Mouse (Mus musculus): Measurements from ENCODE around the gene Grhpr.
"Not testable (repeated sequence)": the region's sequence is repeated elsewhere in the genome, so short reads cannot be mapped to it uniquely, and the experiment has no call there.

Gene Grhpr

DNA sequence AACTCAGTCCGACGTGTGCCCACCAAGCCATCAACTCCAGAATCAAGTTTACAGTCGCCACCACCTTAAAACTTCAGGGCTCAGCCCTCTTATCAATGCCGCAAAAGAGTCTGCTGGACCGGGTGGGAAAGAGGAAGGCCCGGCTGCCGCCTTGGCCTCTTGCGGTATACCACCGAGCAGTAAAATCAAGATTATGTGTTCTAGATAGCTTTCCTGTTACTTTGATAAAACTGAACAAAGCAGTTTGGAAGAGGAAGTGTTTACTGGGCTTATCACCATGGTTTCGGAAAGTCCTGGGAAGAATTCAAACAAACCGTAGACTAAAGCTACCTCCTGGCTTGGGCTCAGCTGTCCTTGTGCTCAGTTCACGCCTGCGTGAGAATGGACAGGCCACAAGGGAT, 31.8 kb downstream of the Grhpr start:
- DNase-seq (ENCODE audit: low read depth in 1 of 2, low spot score in 2 of 2), result peak in 1 of 2 experiments; percentile 12

DNA sequence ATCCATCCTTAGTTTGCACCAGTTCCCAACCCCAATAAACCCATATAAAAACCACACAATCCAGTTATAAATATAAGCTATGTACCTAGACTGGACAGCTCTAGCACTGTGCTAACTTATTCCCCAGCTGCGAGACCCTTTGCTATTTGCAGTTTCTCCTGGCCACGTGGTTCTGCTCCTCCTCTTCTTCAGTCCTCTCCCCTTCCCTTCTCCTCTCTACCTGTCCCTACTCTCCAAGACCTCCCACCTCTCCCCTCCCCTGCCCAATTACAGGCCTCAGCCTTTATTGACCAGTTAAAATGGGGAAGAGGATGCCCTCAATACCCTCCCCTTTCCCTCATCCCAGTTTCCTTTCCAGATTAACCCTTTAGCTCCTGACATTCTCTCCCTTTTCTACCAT, 32.3 kb downstream of the Grhpr start:
- DNase-seq (ENCODE audit: low read depth in 1 of 2, low spot score in 2 of 2), result no peak

DNA sequence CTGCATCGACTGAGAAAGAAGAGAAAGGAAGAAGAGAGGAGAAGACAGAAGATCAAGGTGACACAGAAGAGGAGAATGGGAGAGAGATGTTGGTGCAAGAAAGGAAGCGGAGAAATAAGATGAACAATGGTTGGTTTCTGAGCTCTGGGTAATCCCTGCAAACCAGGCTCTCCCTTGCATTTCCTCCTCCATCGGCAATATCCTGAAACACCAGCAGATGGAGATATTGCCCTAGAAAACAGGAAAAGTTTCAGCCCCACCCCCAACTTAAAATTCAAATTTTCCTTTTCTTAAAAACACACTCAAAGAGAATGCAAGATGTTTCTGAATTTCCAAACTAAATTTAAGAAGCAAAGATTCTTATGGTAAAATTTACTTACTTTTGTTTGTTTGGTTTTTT, 34.4 kb downstream of the Grhpr start:
- DNase-seq (ENCODE audit: low read depth in 1 of 2, low spot score in 2 of 2), result peak in 1 of 2 experiments; percentile 34

DNA sequence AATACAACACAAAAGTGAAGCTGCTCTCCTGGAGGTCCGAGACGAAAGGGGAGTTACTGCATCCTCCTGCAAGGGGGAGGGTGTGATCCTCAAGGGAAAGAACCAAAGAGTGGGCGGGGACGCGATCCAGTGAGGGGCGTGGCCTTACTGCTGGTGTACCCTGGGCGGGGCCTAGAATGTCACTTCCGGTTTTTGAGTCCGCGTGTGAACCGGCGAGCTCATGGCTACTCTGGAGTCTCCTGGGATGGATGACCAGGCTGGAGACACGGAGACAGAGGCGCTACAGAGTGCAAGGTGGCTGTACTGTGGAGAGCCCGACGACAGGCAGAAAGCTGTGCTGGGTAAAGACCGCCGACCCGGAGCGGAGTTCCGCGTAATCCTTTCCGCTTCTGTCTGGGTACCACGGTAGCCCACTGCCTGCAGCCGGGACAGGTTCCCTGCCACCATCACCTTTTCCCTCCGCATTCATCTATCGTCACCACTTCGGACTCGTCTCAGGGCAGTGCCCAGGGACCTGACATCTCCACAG, 37.3 kb downstream of the Grhpr start, which contains the start of gene Polr1e:
Gene Polr1e, plus strand, starts transcription at position 132 of the 529 bp plus-strand sequence.
- peak; percentile 82 to 91 for DNase-seq (ENCODE audit: low read depth in 1 of 2, low spot score in 2 of 2)

DNA sequence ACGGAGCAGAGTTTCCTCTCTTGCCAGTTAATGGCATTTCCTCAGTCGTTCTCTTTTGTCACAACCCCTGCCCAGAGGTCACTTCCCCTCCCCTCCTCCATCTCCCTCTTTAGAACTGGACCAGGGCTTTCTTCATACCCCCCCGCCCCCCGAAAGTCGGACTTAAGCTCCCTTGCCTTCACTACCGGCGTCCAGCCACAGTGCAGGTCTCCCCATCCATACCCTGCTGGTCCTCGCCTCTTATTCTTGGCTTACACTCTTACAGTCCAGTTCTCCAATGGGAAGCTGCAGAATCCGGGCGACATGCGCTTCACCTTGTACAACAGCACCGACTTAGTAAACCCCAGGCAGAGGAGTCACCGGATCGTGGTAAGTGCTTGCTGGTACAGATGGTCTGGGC, 37.8 kb downstream of the Grhpr start:
- DNase-seq (ENCODE audit: low read depth in 1 of 2, low spot score in 2 of 2), result no peak

DNA sequence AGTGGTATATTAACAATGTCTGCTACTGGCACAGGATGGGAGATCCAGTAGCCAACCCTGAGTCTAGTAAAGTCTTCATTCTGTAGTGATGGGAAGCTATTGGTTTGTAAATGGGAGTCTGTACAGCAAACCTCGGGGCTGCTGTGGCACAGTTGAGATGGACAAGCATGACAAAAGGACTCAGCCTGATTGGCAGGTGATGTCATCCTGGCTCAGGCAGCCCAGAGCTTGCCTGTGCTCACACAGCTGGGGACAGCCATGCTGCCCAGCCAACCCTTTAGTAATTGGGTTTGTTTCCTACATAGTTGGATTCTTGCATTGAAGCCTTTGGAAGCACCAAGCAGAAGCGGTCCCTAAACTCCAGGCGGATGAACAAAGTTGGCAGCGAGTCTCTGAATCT, 45.3 kb downstream of the Grhpr start:
- no peak for DNase-seq (ENCODE audit: low read depth in 1 of 2, low spot score in 2 of 2)

DNA sequence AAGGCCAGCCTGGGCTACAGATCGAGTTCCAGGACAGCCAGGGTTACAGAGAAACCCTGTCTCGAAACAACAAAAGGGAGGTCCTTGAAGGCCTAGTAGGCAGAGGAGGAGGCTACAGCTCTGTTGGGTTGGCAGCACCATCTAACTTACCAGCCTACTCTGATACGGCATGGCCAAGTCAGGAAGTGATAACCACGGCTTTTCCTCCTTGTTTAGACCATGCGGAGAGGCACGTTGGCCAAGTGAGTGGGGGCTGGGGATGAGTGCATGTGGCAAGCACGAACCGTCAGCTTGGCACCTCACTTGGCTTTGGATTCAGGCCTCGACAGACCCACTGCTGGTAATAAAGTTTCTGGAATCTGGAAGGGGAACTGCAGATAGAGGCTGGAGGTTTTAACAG, 51.4 kb downstream of the Grhpr start:
- no peak for DNase-seq (ENCODE audit: low read depth in 1 of 2, low spot score in 2 of 2)

DNA sequence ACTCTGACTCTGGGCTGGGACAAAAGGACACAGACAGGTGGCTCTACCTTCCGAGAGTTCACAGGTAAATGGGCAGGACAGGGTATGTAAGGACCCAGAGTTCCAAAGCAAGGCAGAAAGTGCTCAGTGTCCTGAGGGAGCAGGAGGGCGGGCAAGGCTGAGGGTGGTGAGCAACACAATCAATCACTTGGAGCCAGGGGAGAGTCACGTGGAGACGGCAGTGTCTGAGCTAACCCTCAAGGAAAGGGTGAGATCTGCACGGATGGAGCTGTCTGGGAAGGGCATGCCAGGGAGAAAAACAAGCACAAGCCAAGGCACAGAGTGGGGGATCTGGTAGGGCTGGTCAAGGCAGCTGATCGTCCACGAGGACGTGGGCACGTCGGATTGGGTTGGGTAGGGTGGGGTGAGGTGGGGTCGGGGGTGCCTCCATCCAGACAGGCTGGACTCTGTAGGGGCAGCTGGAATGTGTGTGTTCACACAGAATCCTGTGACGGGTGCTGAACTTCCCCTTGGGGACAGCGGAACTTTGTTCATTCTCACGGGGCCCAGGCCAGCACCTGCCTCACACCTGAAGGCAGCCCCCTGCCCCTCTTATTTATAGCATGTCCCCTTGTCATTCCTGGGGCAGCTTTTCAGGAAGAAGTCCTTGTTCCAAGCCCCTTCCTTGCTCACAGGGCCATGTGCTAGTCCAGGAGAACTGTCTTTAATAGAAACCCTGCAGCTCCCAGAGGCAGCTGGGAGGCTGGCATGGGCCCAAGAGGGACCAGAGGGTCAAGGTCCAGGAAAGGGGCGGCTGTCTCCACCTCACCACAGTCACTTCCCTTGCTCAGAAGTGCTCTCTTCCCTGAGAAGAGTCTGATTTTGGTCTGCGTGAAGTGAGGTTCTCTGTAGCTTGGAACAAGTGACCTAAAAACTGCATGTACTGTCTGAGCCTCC, 53.8 kb downstream of the Grhpr start:
- DNase-seq (ENCODE audit: low read depth in 1 of 2, low spot score in 2 of 2), result no peak

DNA sequence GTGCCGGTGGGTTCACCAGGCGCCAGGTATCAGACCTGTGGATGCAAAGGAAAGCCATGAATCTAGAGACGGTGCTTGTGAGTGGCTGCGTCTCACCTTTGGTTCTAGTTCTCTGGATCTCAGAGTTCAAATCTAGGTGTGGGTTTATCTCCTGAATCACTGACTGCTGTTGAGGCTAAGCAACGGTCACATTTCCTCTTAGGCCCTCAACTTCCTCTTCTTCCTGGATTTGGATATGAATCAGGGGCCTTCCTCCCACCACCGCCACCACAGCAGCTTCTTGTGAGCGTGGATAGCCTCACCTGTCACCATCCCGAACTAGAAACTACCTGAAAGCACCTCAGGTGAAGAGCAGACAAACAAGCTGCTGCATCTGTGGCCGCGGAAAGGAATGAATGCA, 54.9 kb downstream of the Grhpr start:
- no peak for DNase-seq (ENCODE audit: low read depth in 1 of 2, low spot score in 2 of 2)

DNA sequence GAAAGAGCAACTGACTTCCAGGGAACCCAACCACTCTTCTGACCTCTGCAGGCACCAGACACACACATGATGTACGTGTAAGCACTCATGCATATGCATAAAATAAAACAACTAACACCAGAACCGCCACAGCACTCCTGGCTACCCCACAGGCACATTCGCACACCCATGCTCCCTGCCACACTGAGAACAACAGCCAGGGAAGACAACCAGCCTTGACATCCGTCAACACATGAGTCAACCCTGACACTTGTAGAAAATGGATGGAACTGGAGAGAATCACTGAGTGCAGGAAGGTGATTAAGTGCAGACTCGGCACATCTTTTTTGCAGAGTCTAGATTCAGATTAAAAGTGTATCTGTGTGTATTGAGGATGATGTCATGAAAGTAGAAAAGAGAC, 55.4 kb downstream of the Grhpr start:
- no peak for DNase-seq (ENCODE audit: low read depth in 1 of 2, low spot score in 2 of 2)

DNA sequence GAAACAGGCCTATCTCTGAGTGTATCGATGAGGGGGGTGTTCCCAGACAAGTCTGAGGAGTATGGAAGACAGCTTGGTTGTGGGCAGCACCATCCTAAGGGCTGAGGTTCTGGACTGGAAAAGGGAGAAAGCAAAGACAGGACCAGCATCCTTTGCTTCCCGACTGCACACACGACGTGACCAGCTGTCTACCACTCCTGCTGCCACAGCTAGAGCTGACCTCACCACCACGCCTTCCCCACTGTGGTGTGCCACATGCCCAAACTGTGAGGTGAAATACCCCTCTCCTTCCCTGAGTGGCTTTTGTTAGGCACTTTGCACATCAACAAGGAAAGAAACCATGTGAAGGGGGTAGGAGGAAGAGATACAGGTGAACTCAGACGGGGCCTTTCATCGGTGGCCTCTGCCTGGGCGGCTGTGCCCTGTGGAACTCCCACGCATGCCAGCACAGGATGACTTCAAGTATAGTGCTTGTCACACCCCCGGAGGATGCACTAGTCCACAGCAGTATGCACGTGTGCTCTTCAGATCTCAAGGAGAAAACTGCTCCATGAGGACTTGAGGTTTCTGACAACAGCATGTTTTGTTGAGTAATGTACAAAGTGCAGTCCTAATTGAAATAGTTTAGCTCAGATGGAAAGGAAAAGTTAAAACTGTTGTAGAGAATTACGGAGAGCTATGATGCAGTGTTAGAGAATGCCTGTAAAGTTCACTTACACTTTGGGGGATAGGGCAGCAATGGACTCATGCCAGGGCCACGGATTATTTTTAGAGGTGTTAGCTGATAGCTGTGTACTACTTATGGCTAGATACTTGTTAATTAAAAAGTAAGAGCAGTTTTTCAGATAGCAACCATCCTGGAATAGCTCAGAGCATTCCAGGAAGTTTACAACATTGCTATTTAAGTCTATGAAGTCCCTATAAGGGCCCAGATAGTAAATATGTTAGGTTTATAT, 56.5 kb downstream of the Grhpr start:
- no peak for DNase-seq (ENCODE audit: low read depth in 1 of 2, low spot score in 2 of 2)

DNA sequence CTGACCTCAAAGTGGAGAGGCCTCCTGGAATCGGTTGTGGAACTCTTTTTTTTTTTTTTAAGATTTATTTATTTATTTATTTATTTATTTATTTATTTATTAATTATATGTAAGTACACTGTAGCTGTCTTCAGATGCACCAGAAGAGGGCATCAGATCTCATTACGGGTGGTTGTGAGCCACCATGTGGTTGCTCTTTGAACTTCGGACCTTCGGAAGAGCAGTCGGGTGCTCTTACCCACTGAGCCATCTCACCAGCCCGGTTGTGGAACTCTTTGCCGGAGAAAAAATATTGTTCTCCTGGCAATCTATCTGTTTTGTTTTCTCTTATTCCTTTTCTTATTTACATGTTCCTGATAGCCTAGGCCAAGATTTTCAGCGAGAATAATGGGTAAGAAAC, 57.7 kb downstream of the Grhpr start:
- not testable (repeated sequence) for DNase-seq (ENCODE audit: low read depth in 1 of 2, low spot score in 2 of 2)

DNA sequence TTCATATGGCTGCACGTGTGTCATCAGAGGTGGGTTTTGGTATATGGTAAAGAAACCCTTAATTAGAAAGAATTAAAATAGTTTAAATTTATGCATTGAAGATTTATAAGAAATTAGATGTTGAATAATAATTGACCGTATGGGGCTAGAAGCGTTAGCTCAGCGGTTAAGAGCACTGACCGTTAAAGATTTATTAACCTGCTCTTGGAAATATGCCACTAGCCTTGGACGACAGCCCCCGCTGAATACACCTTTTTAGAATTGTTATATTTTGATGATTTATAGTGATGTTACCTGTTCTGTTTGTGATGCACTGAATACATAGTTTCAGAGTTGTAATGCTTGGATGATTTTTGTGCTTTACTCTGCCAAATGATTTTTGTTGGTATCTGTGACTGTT, 58.4 kb downstream of the Grhpr start:
- DNase-seq (ENCODE audit: low read depth in 1 of 2, low spot score in 2 of 2), result not testable (repeated sequence)

All from monocyte, adult 2 months (primary cell).